Mouse (Mus musculus): Measurements from ENCODE around the gene Map3k21.

Gene Map3k21

GRCm38 (mm10) chr8:125911229-125911580 is 955 bp downstream of the Map3k21 start:
- in situ Hi-C loops (cut with MboI; ENCODE audit: unreplicated experiment in 2 of 2) = no loop called here

GRCm38 (mm10) chr8:125913206-125913605 is 3.0 kb downstream of the Map3k21 start:
- in situ Hi-C loops (cut with MboI; ENCODE audit: unreplicated experiment in 2 of 2) = no loop called here

- in situ Hi-C loops (cut with MboI; ENCODE audit: unreplicated experiment in 2 of 2) = no loop called here
Observed at GRCm38 (mm10) chr8:125914386-125914785, 4.1 kb downstream of the Map3k21 start.

- in situ Hi-C loops (cut with MboI; ENCODE audit: unreplicated experiment in 2 of 2) = no loop called here
Observed at GRCm38 (mm10) chr8:125917013-125917412, 6.8 kb downstream of the Map3k21 start.

GRCm38 (mm10) chr8:125918719-125919118 is 8.5 kb downstream of the Map3k21 start:
- in situ Hi-C loops (cut with MboI; ENCODE audit: unreplicated experiment in 2 of 2) = no loop called here

- in situ Hi-C loops (cut with MboI; ENCODE audit: unreplicated experiment in 2 of 2) = no loop called here
Observed at GRCm38 (mm10) chr8:125919560-125919959, 9.3 kb downstream of the Map3k21 start.

- in situ Hi-C loops (cut with MboI; ENCODE audit: unreplicated experiment in 2 of 2) = no loop called here
Observed at GRCm38 (mm10) chr8:125920281-125920680, 10.0 kb downstream of the Map3k21 start.

- in situ Hi-C loops (cut with MboI; ENCODE audit: unreplicated experiment in 2 of 2) = no loop called here
Observed at GRCm38 (mm10) chr8:125920761-125921160, 10.5 kb downstream of the Map3k21 start.

- in situ Hi-C loops (cut with MboI; ENCODE audit: unreplicated experiment in 2 of 2) = no loop called here
Observed at GRCm38 (mm10) chr8:125922333-125922732, 12.1 kb downstream of the Map3k21 start.

GRCm38 (mm10) chr8:125926636-125927035 is 16.4 kb downstream of the Map3k21 start:
- in situ Hi-C loops (cut with MboI; ENCODE audit: unreplicated experiment in 2 of 2) = loop anchor here in 1 of 2 experiments (25.0 kb wide), 1 partner anchor 1061 kb away; no protein-coding TSS in a partner anchor

- in situ Hi-C loops (cut with MboI; ENCODE audit: unreplicated experiment in 2 of 2) = loop anchor here in 1 of 2 experiments (25.0 kb wide), 1 partner anchor 1057 kb away; no protein-coding TSS in a partner anchor
Observed at GRCm38 (mm10) chr8:125930276-125931046, 20.2 kb downstream of the Map3k21 start.

GRCm38 (mm10) chr8:125931822-125932221 is 21.6 kb downstream of the Map3k21 start:
- in situ Hi-C loops (cut with MboI; ENCODE audit: unreplicated experiment in 2 of 2) = loop anchor here in 1 of 2 experiments (25.0 kb wide), 1 partner anchor 1055 kb away; no protein-coding TSS in a partner anchor

GRCm38 (mm10) chr8:125935649-125936048 is 25.4 kb downstream of the Map3k21 start:
- in situ Hi-C loops (cut with MboI; ENCODE audit: unreplicated experiment in 2 of 2) = loop anchor here in 1 of 2 experiments (25.0 kb wide), 1 partner anchor 1052 kb away; no protein-coding TSS in a partner anchor

- in situ Hi-C loops (cut with MboI; ENCODE audit: unreplicated experiment in 2 of 2) = loop anchor here (10.0 to 25.0 kb wide), 3 partner anchors 540 to 1230 kb away; no protein-coding TSS in a partner anchor
Observed at GRCm38 (mm10) chr8:125944511-125944910, 34.3 kb downstream of the Map3k21 start.

GRCm38 (mm10) chr8:125948696-125949308 is 38.6 kb downstream of the Map3k21 start:
- in situ Hi-C loops (cut with MboI; ENCODE audit: unreplicated experiment in 2 of 2) = loop anchor here (10.0 to 25.0 kb wide), 3 partner anchors 536 to 1226 kb away; no protein-coding TSS in a partner anchor

GRCm38 (mm10) chr8:125950007-125950940 is 40.0 kb downstream of the Map3k21 start:
- in situ Hi-C loops (cut with MboI; ENCODE audit: unreplicated experiment in 2 of 2) = loop anchor here (25.0 kb wide), 2 partner anchors 537 to 1037 kb away; partner anchors contain the start of gene Tarbp1 (in 1 of the 2)

GRCm38 (mm10) chr8:125955671-125956070 is 45.4 kb downstream of the Map3k21 start:
- in situ Hi-C loops (cut with MboI; ENCODE audit: unreplicated experiment in 2 of 2) = loop anchor here (25.0 kb wide), 2 partner anchors 532 to 1032 kb away; partner anchors contain the start of gene Tarbp1 (in 1 of the 2)

- in situ Hi-C loops (cut with MboI; ENCODE audit: unreplicated experiment in 2 of 2) = loop anchor here (25.0 kb wide), 2 partner anchors 531 to 1031 kb away; partner anchors contain the start of gene Tarbp1 (in 1 of the 2)
Observed at GRCm38 (mm10) chr8:125956796-125957195, 46.5 kb downstream of the Map3k21 start.

- in situ Hi-C loops (cut with MboI; ENCODE audit: unreplicated experiment in 2 of 2) = loop anchor here (25.0 kb wide), 2 partner anchors 530 to 1030 kb away; partner anchors contain the start of gene Tarbp1 (in 1 of the 2)
Observed at GRCm38 (mm10) chr8:125957226-125957993, 47.2 kb downstream of the Map3k21 start.
